Mouse (Mus musculus): ENCODE measurements around the gene Csnk2a2. TPM values are rescaled to one million over a fixed set of nuclear protein-coding genes. Genes with fewer than 3 reads are reported as not detected.

Csnk2a2 gene
- polyA plus RNA-seq, 1 experiment from 2014 or later = 11.7 TPM

- Histone ChIP-seq H3K4me2 (no peak overlapping the region), H3K27ac (no peak overlapping the region), H3K4me1 (peaks cover 8% of the 10 kb centered on the region), H3K9me3 (replicated peaks) (no peaks in the 10 kb centered on the region), H3K27me3 (no peaks in the 10 kb centered on the region), H3K36me3 (ENCODE audit: poor library complexity, severe bottlenecking) (no peaks in the 10 kb centered on the region), H3K9ac (no peak overlapping the region), H3K4me3 (no peak overlapping the region)
- 84% methylated on average over 9 of the region's 9 CpGs for WGBS
- 0 out of 2 replicates have a peak, but pooled peaks have one; percentile 6 for ATAC-seq
Measured at GRCm38 (mm10) chr8:95399131-95399530, 90.7 kb downstream of the Csnk2a2 start.

- 33% methylated on average over 5 of the region's 5 CpGs for WGBS
- 0 out of 2 replicates have a peak overlapping the region, but pooled peaks have one; percentile 25 for H3K27ac ChIP-seq
- no peaks in the 10 kb centered on the region for H3K9me3 ChIP-seq (replicated peaks)
- no peak for ATAC-seq
- H3K4me2 ChIP-seq = no peak overlapping the region
- peaks cover 8% of the 10 kb centered on the region for H3K4me1 ChIP-seq
- H3K4me3 ChIP-seq = no peak overlapping the region
- no peak overlapping the region for H3K9ac ChIP-seq
- no peaks in the 10 kb centered on the region for H3K36me3 ChIP-seq (ENCODE audit: poor library complexity, severe bottlenecking)
- no peaks in the 10 kb centered on the region for H3K27me3 ChIP-seq
Measured at GRCm38 (mm10) chr8:95397201-95397600, 92.6 kb downstream of the Csnk2a2 start.

- no peak overlapping the region for H3K4me3 ChIP-seq
- 74% methylated on average over 11 of the region's 11 CpGs for WGBS
- H3K27me3 ChIP-seq = no peaks in the 10 kb centered on the region
- H3K9me3 ChIP-seq (replicated peaks) = no peaks in the 10 kb centered on the region
- no peak overlapping the region for H3K9ac ChIP-seq
- no peaks in the 10 kb centered on the region for H3K36me3 ChIP-seq (ENCODE audit: poor library complexity, severe bottlenecking)
- H3K27ac ChIP-seq = 0 out of 2 replicates have a peak overlapping the region, but pooled peaks have one; percentile 25
- H3K4me2 ChIP-seq = no peak overlapping the region
- peaks cover 8% of the 10 kb centered on the region for H3K4me1 ChIP-seq
- ATAC-seq = no peak
Measured at GRCm38 (mm10) chr8:95396752-95397151, 93.1 kb downstream of the Csnk2a2 start.

Other genes with a start within 250 kb of the Csnk2a2 start
- 0.43 and 0.57 TPM in 2 replicates for gene Cngb1, start 183.5 kb downstream of the Csnk2a2 start, polyA plus RNA-seq (2015; fragmentation: Nextera tagmentation; extraction: Ambion mirVana)
- 0.39 and 1.1 TPM in 2 replicates for gene Tepp, start 179.5 kb downstream of the Csnk2a2 start, polyA plus RNA-seq (2015; fragmentation: Nextera tagmentation; extraction: Ambion mirVana)
- 15.3 and 16.0 TPM in 2 replicates for gene Zfp319, start 158.1 kb downstream of the Csnk2a2 start, polyA plus RNA-seq (2015; fragmentation: Nextera tagmentation; extraction: Ambion mirVana)
- gene Usb1, start 157.8 kb downstream of the Csnk2a2 start, polyA plus RNA-seq (2015; fragmentation: Nextera tagmentation; extraction: Ambion mirVana) = 43.7 and 45.8 TPM in 2 replicates
- gene Mmp15, start 137.8 kb downstream of the Csnk2a2 start, polyA plus RNA-seq (2015; fragmentation: Nextera tagmentation; extraction: Ambion mirVana) = 10.9 and 11.2 TPM in 2 replicates
- gene Cfap20, start 55.2 kb downstream of the Csnk2a2 start, polyA plus RNA-seq (2015; fragmentation: Nextera tagmentation; extraction: Ambion mirVana) = 144 and 148 TPM in 2 replicates
- gene Ccdc113, start 44.0 kb upstream of the Csnk2a2 start, polyA plus RNA-seq (2015; fragmentation: Nextera tagmentation; extraction: Ambion mirVana) = 1.2 and 1.6 TPM in 2 replicates
- not detected in 2 replicates for gene Prss54, start 86.3 kb upstream of the Csnk2a2 start, polyA plus RNA-seq (2015; fragmentation: Nextera tagmentation; extraction: Ambion mirVana)
- 19.4 and 21.3 TPM in 2 replicates for gene Gins3, start 143.4 kb upstream of the Csnk2a2 start, polyA plus RNA-seq (2015; fragmentation: Nextera tagmentation; extraction: Ambion mirVana)
- gene Ndrg4, start 186.9 kb upstream of the Csnk2a2 start, polyA plus RNA-seq (2015; fragmentation: Nextera tagmentation; extraction: Ambion mirVana) = 76.9 and 103 TPM in 2 replicates
- 22.3 and 30.5 TPM in 2 replicates for gene Setd6, start 225.8 kb upstream of the Csnk2a2 start, polyA plus RNA-seq (2015; fragmentation: Nextera tagmentation; extraction: Ambion mirVana)